Mouse (Mus musculus) liver, embryonic 14.5 days (tissue): ENCODE results near the gene Rrbp1.

Experiments used
- CTCF ChIP-seq: IDR thresholded peaks from 2 replicates; pipeline ENCODE4 v1.5.1; 2016; ENCODE audit warnings: antibody characterized with exemption, low read depth, control low read depth
- EP300 ChIP-seq: IDR thresholded peaks from 2 replicates; pipeline ENCODE4 v1.6.1; 2016; ENCODE audit warnings: antibody characterized with exemption, low read depth

GRCm38 (mm10) chr2:143914221-143914620 lies 96.8 kb downstream of the Rrbp1 start:
- TF ChIP-seq CTCF: no peak
- no peak for TF ChIP-seq EP300
